Mouse (Mus musculus) hindbrain, embryonic 14.5 days (tissue): ENCODE data around the gene Wnk2. TPM values are rescaled to one million over a fixed set of nuclear protein-coding genes. Genes with fewer than 3 reads are reported as not detected.

ENCODE experiments used
- ATAC-seq: fragments of 200-750 bp; cut with Nextera tagmentation; 2 replicates; pipeline ENCODE4 v1.8.0; 2017; ENCODE audit warnings: moderate number of reproducible peaks, mild to moderate bottlenecking, moderate TSS enrichment, moderate library complexity; ENCODE audit not compliant: low FRiP score
- DNase-seq: peaks from one replicate; pipeline ENCODE4 v3.0.0-alpha.2; 2015; ENCODE audit warnings: low spot score
- H3K27ac ChIP-seq: fragments of 300-500 bp; sonication (generic); 2 replicates; pipeline ENCODE4 v1.5.1; 2014; ENCODE audit warnings: mild to moderate bottlenecking, moderate library complexity
- H3K27me3 ChIP-seq: fragments of 300-500 bp; sonication (generic); 2 replicates; pipeline ENCODE4 v1.6.1; 2014; ENCODE audit warnings: mild to moderate bottlenecking, low read length, mixed read lengths; ENCODE audit not compliant: control insufficient read depth, insufficient read depth
- H3K36me3 ChIP-seq: fragments of 300-500 bp; sonication (generic); replicated peaks from 2 replicates; pipeline ENCODE4 v1.6.1; 2014; ENCODE audit not compliant: control insufficient read depth, insufficient read depth
- H3K4me1 ChIP-seq: fragments of 300-500 bp; sonication (generic); replicated peaks from 2 replicates; pipeline ENCODE4 v1.6.1; 2014; ENCODE audit warnings: antibody characterized with exemption, low read length, mixed read lengths; ENCODE audit not compliant: control insufficient read depth, insufficient read depth
- H3K4me2 ChIP-seq: fragments of 300-500 bp; sonication (generic); replicated peaks from 2 replicates; pipeline ENCODE4 v1.6.1; 2014; ENCODE audit warnings: mild to moderate bottlenecking, moderate library complexity
- H3K4me3 ChIP-seq: fragments of 300-500 bp; sonication (generic); replicated peaks from 2 replicates; pipeline ENCODE4 v1.5.1; 2014; ENCODE audit warnings: mild to moderate bottlenecking, low read length
- H3K9ac ChIP-seq: fragments of 300-500 bp; sonication (generic); 2 replicates; pipeline ENCODE4 v1.6.1; 2014
- H3K9me3 ChIP-seq: fragments of 300-500 bp; sonication (generic); 2 replicates; pipeline ENCODE4 v1.6.1; 2016; ENCODE audit warnings: low read length; ENCODE audit not compliant: control insufficient read depth
- WGBS: fragments of 180-500 bp; shearing (Covaris S2); extraction: QIAGEN DNeasy Blood & Tissue Kit; methylation state at CpG from one replicate; pipeline ENCODE4 v1.1.7; 2014; 5-methylcytosine and 5-hydroxymethylcytosine counted together
- polyA plus RNA-seq: library from polyadenylated mRNA; unstranded; fragments of >200 nt; fragmentation: Nextera tagmentation; extraction: Ambion mirVana; gene quantifications from 2 replicates; pipeline ENCODE4 v1.2.1, GENCODE M21; 2014

The Wnk2 gene
- 23.3 and 28.0 TPM in 2 replicates for polyA plus RNA-seq

DNA sequence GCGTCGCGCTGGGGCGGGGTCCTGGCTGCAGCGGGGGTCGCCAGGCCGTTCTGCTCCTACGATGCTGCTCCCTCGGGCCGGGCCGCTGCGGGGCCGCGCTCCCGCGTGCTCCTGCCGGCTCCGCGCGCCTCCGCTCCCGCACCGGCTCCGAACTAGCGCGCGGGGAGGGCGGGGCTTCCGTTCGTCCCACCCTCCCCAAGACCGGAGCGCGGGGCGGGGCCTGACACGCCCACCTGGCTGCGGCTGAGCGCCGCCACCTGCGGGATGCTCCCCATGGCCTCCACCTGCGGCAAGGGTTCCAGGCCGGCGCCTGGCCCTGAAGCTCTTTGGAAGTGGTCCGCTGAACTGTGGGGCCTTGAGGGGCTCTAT lies at the start of gene Wnk2:
Gene Wnk2 (minus strand): TSS at position 157 of the 369 bp plus-strand sequence.
- H3K9me3 ChIP-seq: no peaks in the 10 kb centered on the region
- H3K9ac ChIP-seq: peak within 1 kb of the TSS; percentile 97
- H3K27ac ChIP-seq: peak within 1 kb of the TSS; percentile 92
- no peaks in the 10 kb centered on the region for H3K36me3 ChIP-seq
- WGBS: 2% methylated on average over 30 of the region's 43 CpGs
- peaks cover 32% of the 10 kb centered on the region for H3K4me1 ChIP-seq
- H3K27me3 ChIP-seq: no peaks in the 10 kb centered on the region
- H3K4me3 ChIP-seq: peak within 1 kb of the TSS; percentile 90
- ATAC-seq (peak; percentile 82), DNase-seq (peak; percentile 85)
- H3K4me2 ChIP-seq: peak within 1 kb of the TSS; percentile 96

- ATAC-seq (no peak), DNase-seq (no peak)
- H3K27ac ChIP-seq: no peak overlapping the region
Observed at GRCm38 (mm10) chr13:49196766-49197165, 49.0 kb upstream of the Wnk2 start.

DNA sequence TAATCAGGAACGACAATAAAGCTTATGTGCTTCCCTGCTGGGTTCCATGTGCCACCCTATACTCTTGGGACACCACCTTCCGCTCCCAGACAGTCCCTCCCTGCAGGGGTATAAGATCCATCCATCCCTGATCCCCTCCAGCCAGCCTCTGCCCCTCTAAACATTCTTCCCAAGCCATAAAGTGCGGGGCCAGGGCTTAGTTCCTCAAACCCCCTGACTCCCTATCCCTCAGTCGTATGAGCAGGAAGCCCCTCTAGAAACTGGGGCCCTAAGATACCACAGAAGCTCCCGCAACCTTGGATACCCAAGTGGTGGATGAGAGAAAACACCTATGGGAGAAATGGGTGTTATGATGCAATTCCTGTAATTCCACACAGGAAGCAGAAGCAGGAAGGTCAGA lies 48.4 kb upstream of the Wnk2 start:
- H3K9ac ChIP-seq: no peak overlapping the region
- 87% methylated on average over 5 of the region's 5 CpGs for WGBS
- no peak for DNase-seq
- H3K27ac ChIP-seq: no peak overlapping the region
- H3K4me3 ChIP-seq: no peak overlapping the region
- no peak for ATAC-seq
- H3K36me3 ChIP-seq: no peaks in the 10 kb centered on the region
- no peaks in the 10 kb centered on the region for H3K27me3 ChIP-seq
- peaks cover 5% of the 10 kb centered on the region; the same call in 1 of the 2 replicates for H3K4me1 ChIP-seq
- no peaks in the 10 kb centered on the region for H3K9me3 ChIP-seq
- H3K4me2 ChIP-seq: no peak overlapping the region

More at GRCm38 (mm10) chr13:49196766-49197165, 49.0 kb upstream of the Wnk2 start:
- H3K9ac ChIP-seq: no peak overlapping the region
- no peaks in the 10 kb centered on the region for H3K9me3 ChIP-seq
- H3K4me2 ChIP-seq: no peak overlapping the region
- no peaks in the 10 kb centered on the region for H3K27me3 ChIP-seq
- 78% methylated on average over 6 of the region's 6 CpGs for WGBS
- H3K4me3 ChIP-seq: no peak overlapping the region
- H3K4me1 ChIP-seq: no peaks in the 10 kb centered on the region
- H3K36me3 ChIP-seq: no peaks in the 10 kb centered on the region

DNA sequence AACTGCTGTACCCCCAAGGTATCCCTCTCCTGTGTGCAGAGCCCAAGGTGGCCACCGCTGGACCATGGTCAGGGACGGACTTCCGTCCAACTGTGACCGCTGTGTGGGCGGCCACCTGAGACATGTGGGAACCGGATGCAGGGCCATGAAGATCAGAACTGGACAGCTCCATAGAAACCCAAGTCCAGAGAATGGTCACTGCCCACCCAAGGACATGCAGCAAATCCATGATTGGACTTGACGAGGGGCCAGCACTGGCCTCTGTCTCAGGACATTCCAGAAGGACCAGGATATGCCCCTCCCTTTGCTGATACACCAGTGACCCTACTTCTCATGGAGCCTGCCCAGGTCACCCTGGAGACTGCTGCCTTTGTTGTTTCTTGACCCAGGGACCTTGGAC lies 47.8 kb upstream of the Wnk2 start:
- Histone ChIP-seq H3K9me3 (no peaks in the 10 kb centered on the region), H3K4me1 (peaks cover 9% of the 10 kb centered on the region; the same call in 1 of the 2 replicates), H3K36me3 (no peaks in the 10 kb centered on the region), H3K27ac (no peak overlapping the region), H3K4me3 (no peak overlapping the region), H3K27me3 (no peaks in the 10 kb centered on the region), H3K9ac (no peak overlapping the region), H3K4me2 (no peak overlapping the region)
- no peak for ATAC-seq
- WGBS: 86% methylated on average over 7 of the region's 7 CpGs
- DNase-seq: no peak

DNA sequence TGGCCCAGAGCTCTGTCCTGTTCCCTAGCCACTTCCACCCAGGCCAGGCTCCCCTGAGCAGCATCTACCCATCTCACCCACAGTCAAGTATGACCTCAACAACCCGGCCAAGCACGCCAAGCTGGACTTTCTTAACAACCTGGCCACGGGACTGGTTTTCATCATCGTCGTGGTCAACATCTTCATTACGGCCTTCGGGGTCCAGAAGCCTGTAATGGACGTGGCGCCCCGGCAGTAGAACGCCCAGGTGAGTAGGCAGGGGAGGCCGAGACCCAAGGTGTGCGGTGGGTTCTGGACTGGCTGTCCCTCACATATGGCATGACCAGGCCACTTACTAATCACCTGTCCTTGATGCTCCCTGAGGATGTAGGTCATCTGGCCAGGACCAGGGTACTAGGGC lies 47.0 kb upstream of the Wnk2 start:
- Histone ChIP-seq H3K9me3 (no peaks in the 10 kb centered on the region), H3K27me3 (no peaks in the 10 kb centered on the region), H3K27ac (no peak overlapping the region), H3K4me1 (peaks cover 9% of the 10 kb centered on the region; the same call in 1 of the 2 replicates), H3K4me2 (no peak overlapping the region), H3K9ac (no peak overlapping the region), H3K4me3 (no peak overlapping the region), H3K36me3 (no peaks in the 10 kb centered on the region)
- ATAC-seq (no peak), DNase-seq (no peak)
- WGBS: 95% methylated on average over 13 of the region's 13 CpGs

DNA sequence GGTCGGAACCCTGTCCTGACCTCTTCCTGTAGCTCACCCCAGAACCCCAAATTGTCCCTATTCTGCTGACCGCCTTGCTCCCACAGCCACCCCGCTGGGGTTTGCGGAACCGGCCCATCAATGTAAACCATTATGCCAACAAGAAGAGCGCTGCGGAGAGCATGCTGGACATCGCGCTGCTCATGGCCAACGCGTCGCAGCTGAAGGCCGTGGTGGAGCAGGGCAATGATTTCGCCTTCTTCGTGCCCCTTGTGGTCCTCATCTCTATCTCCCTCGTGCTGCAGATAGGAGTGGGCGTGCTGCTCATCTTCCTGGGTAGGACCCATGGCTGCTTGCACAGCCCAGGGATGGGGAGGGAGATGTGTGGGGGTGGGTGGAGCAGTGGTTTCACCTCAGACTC lies 45.8 kb upstream of the Wnk2 start:
- H3K9me3 ChIP-seq: no peaks in the 10 kb centered on the region
- no peak overlapping the region for H3K9ac ChIP-seq
- WGBS: 97% methylated on average over 17 of the region's 17 CpGs
- no peaks in the 10 kb centered on the region for H3K36me3 ChIP-seq
- no peak overlapping the region for H3K4me2 ChIP-seq
- peaks cover 9% of the 10 kb centered on the region; the same call in 1 of the 2 replicates for H3K4me1 ChIP-seq
- DNase-seq (no peak), ATAC-seq (no peak)
- no peak overlapping the region for H3K4me3 ChIP-seq
- H3K27me3 ChIP-seq: no peaks in the 10 kb centered on the region
- H3K27ac ChIP-seq: no peak overlapping the region

- Histone ChIP-seq H3K4me1 (peaks cover 14% of the 10 kb centered on the region; the same call in 1 of the 2 replicates), H3K4me2 (no peak overlapping the region), H3K27ac (no peak overlapping the region), H3K36me3 (no peaks in the 10 kb centered on the region), H3K9ac (no peak overlapping the region; the same call in 1 of the 2 replicates), H3K27me3 (no peaks in the 10 kb centered on the region), H3K9me3 (no peaks in the 10 kb centered on the region), H3K4me3 (no peak overlapping the region)
- WGBS: 64% methylated on average over 16 of the region's 16 CpGs
- ATAC-seq (no peak), DNase-seq (no peak)
Observed at GRCm38 (mm10) chr13:49192156-49192855, 44.5 kb upstream of the Wnk2 start.

- Histone ChIP-seq H3K27me3 (no peaks in the 10 kb centered on the region), H3K9ac (0 out of 2 replicates have a peak overlapping the region, but pooled peaks have one; percentile 16), H3K4me2 (no peak overlapping the region), H3K4me3 (no peak overlapping the region), H3K9me3 (no peaks in the 10 kb centered on the region), H3K36me3 (no peaks in the 10 kb centered on the region), H3K4me1 (peaks cover 14% of the 10 kb centered on the region; the same call in 1 of the 2 replicates), H3K27ac (no peak overlapping the region)
- DNase-seq (no peak), ATAC-seq (no peak)
- WGBS: 47% methylated on average over 5 of the region's 5 CpGs
Observed at GRCm38 (mm10) chr13:49191673-49192035, 43.8 kb upstream of the Wnk2 start.

DNA sequence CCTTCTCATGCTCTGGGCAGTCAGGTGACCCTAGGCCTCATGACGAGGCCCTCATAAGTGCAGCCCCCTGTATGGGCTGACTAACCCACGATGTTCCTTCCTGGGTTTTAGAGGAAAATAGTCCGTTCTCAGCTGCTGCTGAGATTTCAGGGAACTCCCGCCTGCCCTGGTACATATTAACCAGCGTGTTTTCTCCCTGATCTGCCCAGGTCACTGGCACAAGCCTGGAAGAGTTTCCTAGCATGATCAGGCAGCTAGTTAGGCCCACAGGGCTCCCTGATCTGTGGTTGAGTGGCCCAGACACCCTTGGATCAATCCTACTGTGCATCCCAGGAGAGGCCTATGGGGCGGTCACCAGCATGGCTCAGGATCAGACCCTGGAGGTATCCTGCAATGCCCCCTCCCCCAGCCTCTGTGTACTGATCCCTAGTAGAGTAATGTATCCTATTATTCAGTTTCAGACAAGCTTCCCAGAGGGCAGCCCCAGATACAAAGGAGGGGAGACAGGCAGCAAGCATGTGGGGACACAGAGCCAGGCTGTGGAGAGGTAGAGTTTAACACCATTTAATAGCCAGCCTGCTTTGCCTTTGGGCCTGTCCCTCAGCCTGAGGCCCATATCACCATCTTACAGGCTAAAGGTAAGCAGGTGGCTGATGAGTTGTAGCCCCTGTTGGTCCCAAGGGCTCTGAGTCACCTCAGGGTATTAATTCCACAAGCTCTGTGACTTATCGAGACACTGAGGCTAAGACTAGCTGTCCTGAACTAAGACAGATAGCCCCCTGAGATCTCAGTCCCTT lies 43.3 kb upstream of the Wnk2 start:
- no peaks in the 10 kb centered on the region for H3K36me3 ChIP-seq
- 65% methylated on average over 7 of the region's 7 CpGs for WGBS
- 0 out of 2 replicates have a peak overlapping the region, but pooled peaks have one; percentile 16 for H3K9ac ChIP-seq
- DNase-seq: no peak
- no peaks in the 10 kb centered on the region for H3K27me3 ChIP-seq
- no peak for ATAC-seq
- H3K9me3 ChIP-seq: no peaks in the 10 kb centered on the region
- no peak overlapping the region for H3K27ac ChIP-seq
- peaks cover 14% of the 10 kb centered on the region; the same call in 1 of the 2 replicates for H3K4me1 ChIP-seq
- H3K4me2 ChIP-seq: no peak overlapping the region
- no peak overlapping the region for H3K4me3 ChIP-seq
